Mouse (Mus musculus) neural tube, embryonic 14.5 days (tissue): ENCODE data around the gene Reep6. TPM values are rescaled to one million over a fixed set of nuclear protein-coding genes. Genes with fewer than 3 reads are reported as not detected.
"Not testable (repeated sequence)": the region's sequence is repeated elsewhere in the genome, so short reads cannot be mapped to it uniquely, and the experiment has no call there.

Experiments used
- ATAC-seq: fragments of 200-750 bp; cut with Nextera tagmentation; 2 replicates; pipeline ENCODE4 v1.8.0; 2017; ENCODE audit warnings: low read depth, mild to moderate bottlenecking, moderate TSS enrichment, moderate library complexity
- H3K27ac ChIP-seq: fragments of 300-500 bp; sonication (generic); 2 replicates; pipeline ENCODE4 v1.5.1; 2014; ENCODE audit warnings: low read depth, mild to moderate bottlenecking, control low read depth, low read length, moderate library complexity, mixed read lengths
- H3K27me3 ChIP-seq: fragments of 300-500 bp; sonication (generic); 2 replicates; pipeline ENCODE4 v1.6.1; 2014; ENCODE audit warnings: low read length; ENCODE audit not compliant: control insufficient read depth, insufficient read depth
- H3K36me3 ChIP-seq: fragments of 300-500 bp; sonication (generic); 2 replicates; pipeline ENCODE4 v1.6.1; 2014; ENCODE audit warnings: low read length, mixed read lengths; ENCODE audit not compliant: control insufficient read depth, insufficient read depth
- H3K4me1 ChIP-seq: fragments of 300-500 bp; sonication (generic); 2 replicates; pipeline ENCODE4 v1.6.1; 2014; ENCODE audit warnings: low read length; ENCODE audit not compliant: control insufficient read depth, insufficient read depth
- H3K4me2 ChIP-seq: fragments of 300-500 bp; sonication (generic); 2 replicates; pipeline ENCODE4 v1.6.1; 2014; ENCODE audit warnings: mild to moderate bottlenecking, low read depth, low read length, control low read depth
- H3K4me3 ChIP-seq: fragments of 300-500 bp; sonication (generic); 2 replicates; pipeline ENCODE4 v1.5.1; 2014; ENCODE audit warnings: low read depth, low read length, control low read depth, mixed read lengths
- H3K9ac ChIP-seq: fragments of 300-500 bp; sonication (generic); replicated peaks from 2 replicates; pipeline ENCODE4 v1.6.1; 2014; ENCODE audit warnings: low read depth, mild to moderate bottlenecking, control low read depth, low read length, mixed read lengths
- H3K9me3 ChIP-seq: fragments of 300-500 bp; sonication (generic); 2 replicates; pipeline ENCODE4 v1.6.1; 2016; ENCODE audit warnings: low read length; ENCODE audit not compliant: control insufficient read depth
- WGBS: fragments of 180-500 bp; shearing (Covaris S2); extraction: QIAGEN DNeasy Blood & Tissue Kit; methylation state at CpG from one replicate; pipeline ENCODE4 v1.1.7; 2014; 5-methylcytosine and 5-hydroxymethylcytosine counted together
- polyA plus RNA-seq: library from polyadenylated mRNA; unstranded; fragments of >200 nt; fragmentation: Nextera tagmentation; extraction: Ambion mirVana; gene quantifications from 2 replicates; pipeline ENCODE4 v1.2.1, GENCODE M21; 2014

Reep6 gene
- polyA plus RNA-seq, 1 experiment from 2014 or later: 5.4 TPM

DNA sequence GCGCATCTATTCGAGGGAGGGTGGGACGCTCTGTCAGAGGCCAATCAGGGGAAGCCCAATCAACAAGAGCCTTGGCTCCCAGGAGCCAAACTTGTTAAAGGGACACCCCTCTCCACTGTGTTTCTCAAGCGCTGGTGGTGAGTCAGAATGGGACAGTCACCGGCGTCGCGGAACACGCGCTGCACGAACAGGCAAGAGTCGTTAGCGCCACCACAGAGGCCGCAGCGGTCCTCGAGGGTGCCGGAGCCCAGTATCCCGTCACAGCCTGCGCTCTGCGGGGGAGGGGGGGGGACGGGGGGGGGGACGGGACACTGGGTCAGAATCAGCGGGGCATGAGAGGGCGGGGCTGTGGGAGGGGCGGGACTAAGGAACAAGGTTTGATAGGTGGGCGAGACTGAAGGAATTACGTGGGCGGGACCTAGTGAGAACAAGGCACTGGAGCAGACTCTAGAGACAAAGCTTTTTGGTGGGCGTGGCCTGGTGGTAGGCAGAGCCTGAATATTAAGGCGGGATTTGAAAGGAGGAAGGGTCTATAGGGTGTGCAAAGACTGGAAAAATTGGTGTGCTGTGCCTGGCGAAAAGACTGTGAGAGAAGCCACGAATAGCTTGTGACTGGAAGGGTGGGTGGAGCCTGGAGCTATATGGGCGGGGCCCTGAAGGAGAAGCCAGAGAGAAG, 13.1 kb downstream of the Reep6 start:
- Histone ChIP-seq H3K36me3 (no peaks in the 10 kb centered on the region; the same call in 1 of the 2 replicates), H3K9ac (no peak overlapping the region), H3K4me2 (peak overlapping the region; percentile 40), H3K27me3 (peaks cover 57% of the 10 kb centered on the region), H3K4me3 (peak overlapping the region; percentile 25; the same call in 1 of the 2 replicates), H3K9me3 (no peaks in the 10 kb centered on the region), H3K27ac (no peak overlapping the region), H3K4me1 (peaks cover 10% of the 10 kb centered on the region; the same call in 1 of the 2 replicates)
- peak; percentile 52 for ATAC-seq
- WGBS: under 1% methylated on average over 33 of the region's 33 CpGs

DNA sequence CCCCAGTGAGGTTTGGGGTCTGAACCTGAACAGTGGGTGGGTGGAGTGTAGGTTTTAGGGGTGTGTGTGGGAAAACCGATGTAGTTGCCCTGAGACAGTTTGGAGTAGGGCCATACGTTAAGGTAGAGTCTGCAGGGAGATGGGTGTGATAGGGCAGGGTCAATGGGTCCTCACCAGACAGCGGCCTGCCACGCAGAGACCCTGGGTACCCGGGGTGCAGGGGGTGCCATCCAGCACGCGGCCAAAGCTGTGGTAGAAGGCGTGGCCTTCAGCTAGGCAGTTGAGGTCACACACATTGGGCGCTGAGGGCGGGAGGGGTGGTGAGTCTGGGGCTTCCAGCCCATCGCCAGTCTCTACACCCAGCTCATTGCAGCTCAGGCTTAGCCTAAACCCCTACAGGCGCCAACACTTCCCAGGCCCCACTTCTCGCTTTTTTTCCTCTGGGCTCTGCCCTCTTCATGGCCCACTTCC, 13.7 kb downstream of the Reep6 start:
- no peak overlapping the region for H3K27ac ChIP-seq
- ATAC-seq: peak; percentile 13; the same call in 1 of the 2 replicates
- H3K4me2 ChIP-seq: peak overlapping the region; percentile 40
- peaks cover 10% of the 10 kb centered on the region; the same call in 1 of the 2 replicates for H3K4me1 ChIP-seq
- H3K36me3 ChIP-seq: no peaks in the 10 kb centered on the region; the same call in 1 of the 2 replicates
- WGBS: 23% methylated on average over 13 of the region's 13 CpGs
- H3K27me3 ChIP-seq: peaks cover 63% of the 10 kb centered on the region
- H3K4me3 ChIP-seq: peak overlapping the region; percentile 25; the same call in 1 of the 2 replicates
- H3K9me3 ChIP-seq: no peaks in the 10 kb centered on the region
- H3K9ac ChIP-seq: no peak overlapping the region

DNA sequence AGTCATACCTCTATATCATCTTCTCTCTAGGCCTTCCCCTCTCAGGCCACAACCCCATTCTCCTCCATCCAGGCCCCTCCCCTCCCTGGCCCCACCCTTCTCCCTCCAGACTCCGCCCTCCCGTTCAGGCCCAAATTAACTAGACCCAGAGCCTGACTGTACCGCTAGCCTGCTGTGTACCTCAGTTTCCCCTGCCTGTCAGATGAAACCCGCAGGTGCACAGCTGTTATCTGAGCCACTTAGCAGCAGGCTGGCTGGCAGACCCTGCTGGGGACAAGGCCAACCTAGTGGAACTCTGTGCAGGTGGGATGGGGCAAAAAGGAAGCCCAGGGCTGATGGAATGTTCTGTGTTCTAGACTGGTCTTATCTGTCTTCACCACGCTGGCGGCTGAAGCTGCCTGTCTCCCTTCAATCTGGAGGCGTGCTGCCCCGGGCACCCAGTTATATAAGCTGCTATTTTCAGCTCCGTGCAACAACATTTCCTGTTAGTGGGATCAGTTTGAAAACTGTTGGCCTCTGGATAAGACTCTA, 14.4 kb downstream of the Reep6 start:
- no peaks in the 10 kb centered on the region for H3K9me3 ChIP-seq
- no peak for ATAC-seq
- no peak overlapping the region for H3K27ac ChIP-seq
- no peak overlapping the region for H3K4me2 ChIP-seq
- no peak overlapping the region for H3K4me3 ChIP-seq
- H3K9ac ChIP-seq: no peak overlapping the region
- no peaks in the 10 kb centered on the region; the same call in 1 of the 2 replicates for H3K36me3 ChIP-seq
- peaks cover 69% of the 10 kb centered on the region for H3K27me3 ChIP-seq
- peaks cover 10% of the 10 kb centered on the region; the same call in 1 of the 2 replicates for H3K4me1 ChIP-seq
- WGBS: 40% methylated on average over 9 of the region's 9 CpGs

DNA sequence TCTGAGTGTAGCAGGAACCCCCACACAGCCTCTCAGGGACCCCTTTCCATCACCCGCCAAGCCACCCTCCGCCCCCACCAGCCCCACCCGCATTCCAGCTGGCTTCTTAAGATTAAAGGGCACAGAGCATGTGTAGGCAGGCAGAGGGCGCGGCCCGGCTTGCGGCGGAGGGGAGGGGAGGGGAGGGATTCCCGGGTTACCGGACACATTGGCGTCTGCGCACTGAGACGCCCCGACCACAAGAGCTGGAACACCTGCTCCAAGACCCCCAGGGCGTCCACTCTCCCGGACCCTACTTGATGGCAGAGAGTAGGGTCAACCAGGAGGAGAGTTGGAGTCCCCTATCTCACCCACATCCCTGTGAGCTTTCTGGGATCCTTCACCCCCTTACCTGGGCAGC, 15.4 kb downstream of the Reep6 start:
- 2% methylated on average over 16 of the region's 16 CpGs for WGBS
- no peak overlapping the region for H3K27ac ChIP-seq
- H3K36me3 ChIP-seq: no peaks in the 10 kb centered on the region; the same call in 1 of the 2 replicates
- H3K9me3 ChIP-seq: no peaks in the 10 kb centered on the region
- peaks cover 7% of the 10 kb centered on the region; the same call in 1 of the 2 replicates for H3K4me1 ChIP-seq
- no peak for ATAC-seq
- H3K27me3 ChIP-seq: peaks cover 78% of the 10 kb centered on the region
- no peak overlapping the region for H3K4me3 ChIP-seq
- H3K4me2 ChIP-seq: no peak overlapping the region
- H3K9ac ChIP-seq: no peak overlapping the region

DNA sequence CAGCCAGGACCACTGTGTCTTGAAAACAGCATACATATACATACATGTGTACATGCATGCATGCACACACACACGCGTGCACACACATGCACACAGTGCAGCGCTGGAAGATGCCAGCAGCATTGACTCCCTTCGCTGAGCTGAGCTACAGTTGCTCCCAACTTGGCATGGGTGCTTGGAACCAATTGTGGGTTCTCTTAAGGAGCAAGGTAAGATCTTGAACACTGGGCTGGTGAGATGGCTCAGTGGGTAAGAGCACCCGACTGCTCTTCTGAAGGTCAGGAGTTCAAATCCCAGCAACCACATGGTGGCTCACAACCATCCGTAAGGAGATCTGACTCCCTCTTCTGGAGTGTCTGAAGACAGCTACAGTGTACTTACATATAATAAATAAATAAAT, 16.2 kb downstream of the Reep6 start:
- not testable (repeated sequence) for H3K9ac ChIP-seq, ATAC-seq, H3K4me3 ChIP-seq, H3K36me3 ChIP-seq, H3K4me2 ChIP-seq, H3K9me3 ChIP-seq, H3K4me1 ChIP-seq, H3K27ac ChIP-seq
- WGBS: 84% methylated on average over 5 of the region's 6 CpGs
- H3K27me3 ChIP-seq: peaks cover 73% of the 10 kb centered on the region

DNA sequence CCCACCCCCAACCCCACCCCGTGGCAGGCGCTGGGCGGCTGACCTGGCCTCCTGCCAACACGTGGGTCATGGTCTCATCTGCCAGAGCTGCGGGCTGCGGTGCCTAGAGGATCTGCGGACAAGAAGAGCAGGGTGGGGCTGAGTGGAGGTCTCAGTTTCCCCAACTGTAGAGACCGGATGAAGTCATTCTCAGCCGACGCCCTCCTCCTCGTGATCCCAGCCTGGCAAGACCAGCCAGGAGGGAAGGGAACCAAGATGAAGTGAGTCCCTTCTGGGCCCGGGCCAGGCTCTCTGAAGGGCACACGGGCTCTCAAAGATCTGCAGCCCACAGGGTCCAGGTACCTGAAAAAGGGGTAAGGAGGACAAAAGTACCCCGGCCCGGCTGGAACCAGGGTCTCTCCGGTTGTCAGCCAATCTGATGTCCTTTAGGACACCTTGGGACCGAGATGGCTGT, 17.8 kb downstream of the Reep6 start:
- Histone ChIP-seq H3K27ac (no peak overlapping the region; the same call in 1 of the 2 replicates), H3K4me2 (no peak overlapping the region)
- WGBS: 12% methylated on average over 15 of the region's 17 CpGs

DNA sequence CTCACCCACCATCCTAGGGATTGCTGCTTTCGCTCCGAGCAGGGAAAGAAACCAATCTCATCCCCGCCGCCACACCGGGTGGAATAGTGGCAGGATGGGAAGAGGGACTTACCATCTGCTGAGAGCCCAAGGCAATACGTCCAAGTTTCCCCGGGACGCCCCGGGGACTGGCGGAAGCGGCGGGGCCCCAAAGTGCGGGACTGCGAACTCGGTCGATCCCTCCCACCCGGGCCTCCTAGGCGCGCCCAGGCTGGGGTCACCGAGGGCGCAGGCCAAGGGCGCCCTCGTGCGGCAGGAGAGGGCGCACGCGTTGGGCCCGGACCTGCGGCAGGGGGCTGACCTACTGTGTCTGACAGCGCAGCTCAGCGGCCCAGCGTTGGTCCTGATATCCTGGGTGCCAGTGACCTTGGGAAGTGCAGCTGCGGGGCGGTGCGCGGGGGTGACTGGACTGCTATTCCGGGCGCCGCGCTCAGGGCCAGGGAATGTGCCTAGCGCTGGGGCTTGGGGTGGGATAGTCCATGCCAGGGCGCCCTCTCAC, 18.6 kb downstream of the Reep6 start, which contains the start of gene Adamtsl5:
Adamtsl5 (minus strand) TSS at position 169 of the 538 bp plus-strand sequence.
- ATAC-seq: no peak
- WGBS: 0% methylated on average over 38 of the region's 42 CpGs
- no peaks in the 10 kb centered on the region for H3K4me1 ChIP-seq
- no peaks in the 10 kb centered on the region for H3K9me3 ChIP-seq
- no peak within 1 kb of the TSS for H3K9ac ChIP-seq
- H3K4me2 ChIP-seq: no peak within 1 kb of the TSS
- no peak within 1 kb of the TSS for H3K4me3 ChIP-seq
- H3K27ac ChIP-seq: no peak within 1 kb of the TSS; the same call in 1 of the 2 replicates
- H3K36me3 ChIP-seq: no peaks in the 10 kb centered on the region
- H3K27me3 ChIP-seq: peaks cover 63% of the 10 kb centered on the region

More for the DNA sequence above, 17.8 kb downstream of the Reep6 start:
- Histone ChIP-seq H3K27me3 (peaks cover 58% of the 10 kb centered on the region), H3K36me3 (no peaks in the 10 kb centered on the region), H3K9ac (no peak overlapping the region), H3K9me3 (no peaks in the 10 kb centered on the region), H3K4me3 (no peak overlapping the region), H3K4me1 (0 out of 2 replicates have a peak, but pooled peaks cover 3% of the 10 kb centered on the region)
- ATAC-seq: no peak

DNA sequence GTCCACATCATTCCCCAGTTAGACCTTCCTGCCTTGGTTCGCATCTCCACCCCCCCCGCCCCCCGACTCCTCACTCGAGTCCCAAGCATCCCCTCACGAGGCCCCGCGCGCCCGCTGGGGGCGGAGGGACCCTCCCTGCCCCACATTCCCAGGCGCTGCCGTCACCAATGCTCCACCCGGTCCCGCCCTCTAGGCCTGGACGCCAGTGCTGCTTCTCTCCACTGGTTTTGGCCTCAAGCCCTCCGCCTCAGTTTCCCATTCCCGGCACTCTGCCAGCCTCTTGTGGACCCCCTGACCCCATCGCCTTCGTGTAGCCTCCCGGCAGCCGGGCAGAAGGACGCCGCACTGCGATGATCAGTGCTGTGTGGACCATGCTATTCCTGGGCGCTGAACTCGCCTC, 19.2 kb downstream of the Reep6 start:
- Histone ChIP-seq H3K9ac (no peak overlapping the region), H3K36me3 (no peaks in the 10 kb centered on the region), H3K27ac (no peak overlapping the region), H3K27me3 (peaks cover 57% of the 10 kb centered on the region), H3K4me2 (no peak overlapping the region), H3K4me1 (no peaks in the 10 kb centered on the region), H3K4me3 (no peak overlapping the region), H3K9me3 (no peaks in the 10 kb centered on the region)
- WGBS: 18% methylated on average over 26 of the region's 26 CpGs
- no peak for ATAC-seq

DNA sequence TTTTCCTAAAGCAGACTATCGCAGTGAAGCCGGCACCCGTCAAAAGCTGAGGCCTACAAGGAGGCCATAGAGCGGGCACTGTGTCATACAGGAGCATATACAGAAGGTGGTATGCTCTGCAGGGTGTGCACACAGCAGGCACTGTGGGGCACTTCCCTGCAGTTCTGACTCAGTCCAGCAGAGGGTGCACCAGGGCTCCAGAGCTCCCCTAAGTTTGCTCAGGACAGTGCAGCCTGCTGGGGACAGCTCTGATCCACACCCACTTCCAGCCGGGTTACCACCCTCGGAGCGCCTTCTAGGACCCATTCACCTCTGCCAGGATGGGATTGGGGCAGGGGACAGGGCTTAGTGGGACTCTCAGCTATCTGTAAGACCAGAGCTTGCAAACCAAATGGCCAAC, 20.5 kb downstream of the Reep6 start:
- no peaks in the 10 kb centered on the region for H3K9me3 ChIP-seq
- no peak overlapping the region for H3K9ac ChIP-seq
- under 1% methylated on average over 7 of the region's 7 CpGs for WGBS
- H3K4me1 ChIP-seq: no peaks in the 10 kb centered on the region
- no peak overlapping the region for H3K4me3 ChIP-seq
- no peaks in the 10 kb centered on the region for H3K36me3 ChIP-seq
- H3K27ac ChIP-seq: no peak overlapping the region
- H3K27me3 ChIP-seq: peaks cover 51% of the 10 kb centered on the region
- ATAC-seq: peak; percentile 71
- H3K4me2 ChIP-seq: no peak overlapping the region
